Mouse (Mus musculus): ENCODE results near the gene Slc30a2. TPM values are rescaled to one million over a fixed set of nuclear protein-coding genes. Genes with fewer than 3 reads are reported as not detected.
A peak's percentile ranks its signal among the peaks of the same experiment; 100 is the strongest.

Slc30a2 gene
- total and polyA plus RNA-seq, 2 experiments from 2014 or later, result 0.16 to 0.38 TPM

DNA sequence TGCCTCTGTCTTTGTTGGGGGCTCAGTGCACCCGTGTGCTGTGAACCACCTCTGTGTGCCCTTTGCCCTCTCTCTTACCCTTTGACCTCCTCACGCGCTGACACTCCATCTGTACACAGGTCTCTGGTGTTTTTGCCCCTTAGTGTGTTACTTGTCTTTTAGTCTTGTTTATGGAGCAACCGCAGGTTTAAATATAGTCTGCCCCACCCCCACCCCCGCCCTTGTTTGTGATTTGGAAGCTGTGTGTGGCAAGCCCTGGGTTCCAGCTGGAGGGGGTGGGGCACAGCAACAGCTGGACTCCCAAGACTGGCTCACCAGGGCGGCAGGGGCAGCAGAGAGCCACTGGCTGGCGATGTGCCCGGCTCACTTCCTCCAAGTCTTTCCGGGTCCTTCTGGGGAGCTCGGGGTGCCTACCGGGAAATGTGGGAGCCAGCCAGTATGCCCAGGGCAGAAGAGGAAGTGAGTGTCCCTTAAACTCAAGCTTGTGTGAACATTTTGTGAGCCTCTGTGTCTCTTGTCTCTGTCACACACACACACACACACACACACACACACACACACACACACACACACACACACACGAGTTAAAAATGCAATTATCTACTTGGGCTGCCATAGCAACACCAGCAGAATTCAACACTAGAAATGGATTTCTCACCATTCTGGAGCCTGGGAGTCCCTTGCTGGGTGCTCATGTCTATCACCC lies 35.5 kb upstream of the Slc30a2 start:
- 8% methylated on average over 12 of the region's 12 CpGs for WGBS
- peak; percentile 51 for DNase-seq (ENCODE audit: low spot score)
- H3K4me1 ChIP-seq (ENCODE audit: control insufficient read depth, insufficient read depth), result peaks cover 14% of the 10 kb centered on the region
- peak overlapping the region; percentile 29; the same call in 1 of the 2 replicates for H3K9ac ChIP-seq (replicated peaks; ENCODE audit: low read depth, low read length)
- no peaks in the 10 kb centered on the region for H3K36me3 ChIP-seq (replicated peaks; ENCODE audit: control insufficient read depth, insufficient read depth, low read length)
- H3K9me3 ChIP-seq (replicated peaks; ENCODE audit: control insufficient read depth, low read length), result no peaks in the 10 kb centered on the region
- H3K27me3 ChIP-seq (ENCODE audit: control insufficient read depth, insufficient read depth, low read length), result no peaks in the 10 kb centered on the region
- peak overlapping the region; percentile 43 for H3K4me2 ChIP-seq (ENCODE audit: low read depth, low read length)
- H3K4me3 ChIP-seq (ENCODE audit: low read depth, low read length), result 0 out of 2 replicates have a peak overlapping the region, but pooled peaks have one; percentile 5
- peak; percentile 76; the same call in 1 of the 2 replicates for ATAC-seq (ENCODE audit: insufficient read depth, low read depth)
- H3K27ac ChIP-seq (ENCODE audit: low read depth), result peak overlapping the region; percentile 53
- TF ChIP-seq EP300 (IDR thresholded peaks at IDR 0.05; ENCODE audit: low read depth), result 0 out of 2 replicates have a peak, but pooled peaks have one; percentile 19
- peak; percentile 44 for TF ChIP-seq CTCF (IDR thresholded peaks at IDR 0.05; ENCODE audit: low read depth)

- Histone ChIP-seq H3K4me1 (ENCODE audit: control insufficient read depth, insufficient read depth) (peaks cover 14% of the 10 kb centered on the region), H3K36me3 (replicated peaks; ENCODE audit: control insufficient read depth, insufficient read depth, low read length) (no peaks in the 10 kb centered on the region), H3K9ac (replicated peaks; ENCODE audit: low read depth, low read length) (no peak overlapping the region), H3K4me3 (ENCODE audit: low read depth, low read length) (no peak overlapping the region), H3K4me2 (ENCODE audit: low read depth, low read length) (no peak overlapping the region), H3K9me3 (replicated peaks; ENCODE audit: control insufficient read depth, low read length) (no peaks in the 10 kb centered on the region), H3K27ac (ENCODE audit: low read depth) (no peak overlapping the region), H3K27me3 (ENCODE audit: control insufficient read depth, insufficient read depth, low read length) (no peaks in the 10 kb centered on the region)
- no peak for ATAC-seq (ENCODE audit: insufficient read depth, low read depth)
- DNase-seq (ENCODE audit: low spot score), result no peak
- WGBS, result 84% methylated on average over 7 of the region's 7 CpGs
- TF ChIP-seq EP300 (IDR thresholded peaks at IDR 0.05; ENCODE audit: low read depth) (no peak), CTCF (IDR thresholded peaks at IDR 0.05; ENCODE audit: low read depth) (no peak)
Observed at GRCm38 (mm10) chr4:134310106-134310505, 32.9 kb upstream of the Slc30a2 start.

DNA sequence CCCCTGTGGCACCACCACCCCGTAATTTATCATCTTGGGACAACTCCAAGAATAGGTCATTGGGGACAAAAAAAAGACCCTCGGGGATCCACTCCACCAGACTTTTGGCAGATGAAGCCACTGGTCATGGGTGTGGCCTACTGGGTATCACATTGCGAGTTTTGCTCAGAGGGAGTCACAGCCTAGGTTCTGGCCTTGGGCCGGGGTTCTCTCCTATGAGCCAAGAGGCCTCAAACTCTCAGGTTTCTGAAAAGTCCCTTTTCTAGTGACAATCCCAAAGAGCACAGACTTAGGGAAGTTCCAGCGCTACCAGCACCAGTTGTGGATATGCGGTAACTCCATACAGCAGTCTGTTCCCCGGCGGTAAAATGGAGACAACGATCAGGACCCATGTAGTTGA lies 32.3 kb upstream of the Slc30a2 start:
- no peaks in the 10 kb centered on the region for H3K27me3 ChIP-seq (ENCODE audit: control insufficient read depth, insufficient read depth, low read length)
- peaks cover 14% of the 10 kb centered on the region for H3K4me1 ChIP-seq (ENCODE audit: control insufficient read depth, insufficient read depth)
- H3K4me3 ChIP-seq (ENCODE audit: low read depth, low read length), result no peak overlapping the region
- H3K9ac ChIP-seq (replicated peaks; ENCODE audit: low read depth, low read length), result no peak overlapping the region
- no peak for DNase-seq (ENCODE audit: low spot score)
- H3K9me3 ChIP-seq (replicated peaks; ENCODE audit: control insufficient read depth, low read length), result no peaks in the 10 kb centered on the region
- H3K4me2 ChIP-seq (ENCODE audit: low read depth, low read length), result no peak overlapping the region
- 81% methylated on average over 9 of the region's 9 CpGs for WGBS
- H3K36me3 ChIP-seq (replicated peaks; ENCODE audit: control insufficient read depth, insufficient read depth, low read length), result no peaks in the 10 kb centered on the region
- no peak for ATAC-seq (ENCODE audit: insufficient read depth, low read depth)
- TF ChIP-seq EP300 (IDR thresholded peaks at IDR 0.05; ENCODE audit: low read depth), result no peak
- no peak for TF ChIP-seq CTCF (IDR thresholded peaks at IDR 0.05; ENCODE audit: low read depth)
- no peak overlapping the region for H3K27ac ChIP-seq (ENCODE audit: low read depth)

GRCm38 (mm10) chr4:134311784-134312183 lies 31.2 kb upstream of the Slc30a2 start:
- H3K9ac ChIP-seq (replicated peaks; ENCODE audit: low read depth, low read length), result no peak overlapping the region
- H3K27ac ChIP-seq (ENCODE audit: low read depth), result no peak overlapping the region
- WGBS, result 87% methylated on average over 9 of the region's 9 CpGs
- TF ChIP-seq CTCF (IDR thresholded peaks at IDR 0.05; ENCODE audit: low read depth) (no peak), EP300 (IDR thresholded peaks at IDR 0.05; ENCODE audit: low read depth) (no peak)
- ATAC-seq (ENCODE audit: insufficient read depth, low read depth) (no peak), DNase-seq (ENCODE audit: low spot score) (no peak)
- no peak overlapping the region for H3K4me3 ChIP-seq (ENCODE audit: low read depth, low read length)
- peaks cover 14% of the 10 kb centered on the region for H3K4me1 ChIP-seq (ENCODE audit: control insufficient read depth, insufficient read depth)
- no peaks in the 10 kb centered on the region for H3K27me3 ChIP-seq (ENCODE audit: control insufficient read depth, insufficient read depth, low read length)
- H3K4me2 ChIP-seq (ENCODE audit: low read depth, low read length), result no peak overlapping the region
- no peaks in the 10 kb centered on the region for H3K9me3 ChIP-seq (replicated peaks; ENCODE audit: control insufficient read depth, low read length)
- H3K36me3 ChIP-seq (replicated peaks; ENCODE audit: control insufficient read depth, insufficient read depth, low read length), result no peaks in the 10 kb centered on the region

DNA sequence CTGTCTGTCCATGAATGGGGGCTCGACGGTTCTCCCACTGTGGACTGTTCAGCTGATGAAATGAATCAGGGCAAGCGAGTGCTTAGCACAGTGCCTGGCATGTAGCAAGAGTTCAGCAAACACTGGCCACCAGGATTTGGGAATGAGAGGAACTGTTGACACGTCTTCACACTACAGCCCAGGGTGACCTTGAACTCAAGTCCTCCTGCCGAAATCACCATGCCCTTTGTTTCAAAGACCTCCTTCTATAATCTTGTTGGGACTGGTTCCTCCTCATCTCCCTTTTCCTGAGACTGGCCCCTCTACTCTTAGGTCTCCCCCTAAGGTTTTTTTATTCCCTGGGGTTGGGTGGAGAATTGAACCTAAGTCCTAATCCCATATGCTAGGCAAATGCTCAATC lies 30.6 kb upstream of the Slc30a2 start:
- Histone ChIP-seq H3K27ac (ENCODE audit: low read depth) (no peak overlapping the region), H3K4me2 (ENCODE audit: low read depth, low read length) (no peak overlapping the region), H3K9ac (replicated peaks; ENCODE audit: low read depth, low read length) (no peak overlapping the region), H3K27me3 (ENCODE audit: control insufficient read depth, insufficient read depth, low read length) (no peaks in the 10 kb centered on the region), H3K9me3 (replicated peaks; ENCODE audit: control insufficient read depth, low read length) (no peaks in the 10 kb centered on the region), H3K4me3 (ENCODE audit: low read depth, low read length) (no peak overlapping the region), H3K4me1 (ENCODE audit: control insufficient read depth, insufficient read depth) (peaks cover 12% of the 10 kb centered on the region), H3K36me3 (replicated peaks; ENCODE audit: control insufficient read depth, insufficient read depth, low read length) (no peaks in the 10 kb centered on the region)
- DNase-seq (ENCODE audit: low spot score), result no peak
- no peak for TF ChIP-seq CTCF (IDR thresholded peaks at IDR 0.05; ENCODE audit: low read depth)
- TF ChIP-seq EP300 (IDR thresholded peaks at IDR 0.05; ENCODE audit: low read depth), result no peak
- WGBS, result 80% methylated on average over 5 of the region's 5 CpGs
- ATAC-seq (ENCODE audit: insufficient read depth, low read depth), result no peak

Measured in heart, postnatal 0 days (tissue).